ENCODE assay signal across 10 mouse cellular contexts in the genomic region with DNA sequence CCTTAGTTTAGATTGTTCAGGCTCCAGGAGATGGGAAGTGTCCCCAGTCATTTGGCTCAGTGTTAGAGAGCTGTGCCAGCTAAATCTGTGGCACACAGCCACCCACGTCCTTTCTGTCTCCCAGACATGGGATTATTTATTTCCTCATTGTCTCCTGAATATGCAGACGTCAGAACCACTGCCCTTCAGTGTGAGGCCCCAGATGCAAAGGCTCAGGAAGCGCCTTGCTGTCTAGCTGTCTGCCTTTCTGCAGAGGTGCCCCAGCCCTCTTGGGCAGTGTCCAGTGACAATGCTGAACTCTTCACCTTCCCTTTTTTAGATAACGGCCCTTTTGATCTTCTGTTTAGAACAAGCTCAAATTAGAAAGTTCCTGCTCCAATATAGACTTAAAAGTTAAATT.
DNase-seq lines count a peak whose midpoint lies in the region; ATAC-seq and TF ChIP-seq lines count a peak whose summit lies in the region.
"Had no signal": no experiment of that assay in that cellular context is flagged by ENCODE, and none has a peak within 500 bp of the region (broad histone marks: within the 10 kb centered on the region; RNA-seq: fewer than 3 reads in every experiment).

No protein-coding gene starts in this region.

- H3K4me1 ChIP-seq in hindbrain, embryonic 14.5 days (replicated peaks; ENCODE audit: control insufficient read depth, insufficient read depth, low read length), result no peaks in the 10 kb centered on the region
- H3K4me1 ChIP-seq in hindbrain, embryonic 12.5 days, result no peaks in the 10 kb centered on the region
- H3K4me1 ChIP-seq in kidney, postnatal 0 days (replicated peaks; ENCODE audit: insufficient read depth, low read length), result 0 out of 2 replicates have a peak, but pooled peaks cover 4% of the 10 kb centered on the region
- H3K4me1 ChIP-seq: liver, embryonic 13.5 days had no signal

- H3K4me3 ChIP-seq in hindbrain, embryonic 14.5 days (replicated peaks; ENCODE audit: low read length), result no peak overlapping the region
- no peak overlapping the region for H3K4me3 ChIP-seq in hindbrain, embryonic 12.5 days
- no peak overlapping the region for H3K4me3 ChIP-seq in kidney, postnatal 0 days (replicated peaks; ENCODE audit: low read depth, low read length)
- H3K4me3 ChIP-seq: embryonic facial prominence, embryonic 12.5 days; liver, embryonic 13.5 days had no signal

- no peak overlapping the region for H3K27ac ChIP-seq in hindbrain, embryonic 14.5 days
- no peak overlapping the region for H3K27ac ChIP-seq in hindbrain, embryonic 12.5 days
- no peak overlapping the region for H3K27ac ChIP-seq in kidney, postnatal 0 days
- H3K27ac ChIP-seq: embryonic facial prominence, embryonic 12.5 days; liver, embryonic 13.5 days had no signal

- H3K4me2 ChIP-seq in hindbrain, embryonic 14.5 days (replicated peaks), result no peak overlapping the region
- no peak overlapping the region for H3K4me2 ChIP-seq in hindbrain, embryonic 12.5 days (replicated peaks)
- no peak overlapping the region for H3K4me2 ChIP-seq in kidney, postnatal 0 days (ENCODE audit: low read length)
- H3K4me2 ChIP-seq: embryonic facial prominence, embryonic 12.5 days; liver, embryonic 13.5 days had no signal

- TF ChIP-seq CTCF in kidney, postnatal 0 days (IDR thresholded peaks at IDR 0.05; ENCODE audit: low read depth), result no peak

- ATAC-seq in hindbrain, embryonic 14.5 days (ENCODE audit: low FRiP score), result peak; percentile 51; the same call in 1 of the 2 replicates
- ATAC-seq in hindbrain, embryonic 12.5 days (ENCODE audit: low FRiP score), result no peak
- peak; percentile 66 for ATAC-seq in kidney, postnatal 0 days (replicated peaks; ENCODE audit: low FRiP score, low read depth)
- ATAC-seq in megakaryocyte-erythroid progenitor cell, adult 5-6 weeks (replicated peaks; ENCODE audit: low FRiP score, low TSS enrichment, poor library complexity, severe bottlenecking), result no peak

- no peak overlapping the region for H3K9ac ChIP-seq in hindbrain, embryonic 14.5 days
- no peak overlapping the region for H3K9ac ChIP-seq in hindbrain, embryonic 12.5 days
- H3K9ac ChIP-seq in kidney, postnatal 0 days (ENCODE audit: low read depth, low read length), result no peak overlapping the region
- H3K9ac ChIP-seq: embryonic facial prominence, embryonic 12.5 days; liver, embryonic 13.5 days had no signal

- WGBS in hindbrain, embryonic 14.5 days, result 37% methylated on average over 4 of the region's 4 CpGs
- WGBS in hindbrain, embryonic 12.5 days, result 41% methylated on average over 4 of the region's 4 CpGs
- WGBS in kidney, postnatal 0 days, result 18% methylated on average over 4 of the region's 4 CpGs

- H3K36me3 ChIP-seq in hindbrain, embryonic 14.5 days (replicated peaks; ENCODE audit: control insufficient read depth, insufficient read depth), result no peaks in the 10 kb centered on the region
- H3K36me3 ChIP-seq in hindbrain, embryonic 12.5 days, result no peaks in the 10 kb centered on the region
- H3K36me3 ChIP-seq in kidney, postnatal 0 days (ENCODE audit: insufficient read depth, low read length), result no peaks in the 10 kb centered on the region
- H3K36me3 ChIP-seq: embryonic facial prominence, embryonic 12.5 days; liver, embryonic 13.5 days had no signal

- no peaks in the 10 kb centered on the region for H3K9me3 ChIP-seq in hindbrain, embryonic 14.5 days (ENCODE audit: control insufficient read depth, low read length)
- no peaks in the 10 kb centered on the region for H3K9me3 ChIP-seq in hindbrain, embryonic 12.5 days (replicated peaks)
- no peaks in the 10 kb centered on the region for H3K9me3 ChIP-seq in kidney, postnatal 0 days (replicated peaks; ENCODE audit: low read length)
- H3K9me3 ChIP-seq: embryonic facial prominence, embryonic 12.5 days; liver, embryonic 13.5 days had no signal

- no peaks in the 10 kb centered on the region for H3K27me3 ChIP-seq in hindbrain, embryonic 14.5 days (ENCODE audit: control insufficient read depth, insufficient read depth, low read length)
- H3K27me3 ChIP-seq in hindbrain, embryonic 12.5 days, result no peaks in the 10 kb centered on the region
- H3K27me3 ChIP-seq in kidney, postnatal 0 days (ENCODE audit: insufficient read depth, low read length), result no peaks in the 10 kb centered on the region
- H3K27me3 ChIP-seq: embryonic facial prominence, embryonic 12.5 days; liver, embryonic 13.5 days had no signal

- no peak for DNase-seq in hindbrain, embryonic 14.5 days (ENCODE audit: low spot score)
- peak; percentile 31 to 70 for DNase-seq in frontal cortex, adult 2 months (ENCODE audit: extremely low spot score in 1 of 2, low spot score in 1 of 2)
- peak; percentile 58 for DNase-seq in kidney, postnatal 0 days (ENCODE audit: low spot score)
- peak; percentile 69 to 79 for DNase-seq in lung, adult 18-20 months
- no peak for DNase-seq in cerebellum, adult 9-10 months
- no peak for DNase-seq in B cell, adult 2 months
- DNase-seq: liver, embryonic 13.5 days had no signal

Comparison
In these comparisons a context has a peak if more than half of its experiments do, and no peak if none do; other contexts are left out.
1. ATAC-seq: peak in hindbrain, embryonic 14.5 days (single experiment) and kidney, postnatal 0 days (single experiment); none in hindbrain, embryonic 12.5 days (single experiment) and megakaryocyte-erythroid progenitor cell, adult 5-6 weeks (single experiment).
2. DNase-seq: peak in frontal cortex, adult 2 months (2 of 2), kidney, postnatal 0 days (single experiment) and lung, adult 18-20 months (2 of 2); none in hindbrain, embryonic 14.5 days (single experiment), cerebellum, adult 9-10 months (single experiment) and B cell, adult 2 months (0 of 2).